Mouse (Mus musculus) left cerebral cortex, adult 6 months (tissue): Measurements from ENCODE around the gene Gabbr2. TPM values are rescaled to one million over a fixed set of nuclear protein-coding genes. Genes with fewer than 3 reads are reported as not detected.

Experiments
- long read RNA-seq, 2 experiments: library from polyadenylated mRNA; unstranded; transcript quantifications; one replicate each; pipeline ENCODE4 v2.0.0; 2019 to 2020
- polyA plus RNA-seq: library from polyadenylated mRNA; unstranded; fragments of <200 nt; fragmentation: Nextera tagmentation; gene quantifications from 2 replicates; pipeline ENCODE4 v1.2.3, GENCODE M21; 2021

Gene Gabbr2
- polyA plus RNA-seq = 24.2 and 32.4 TPM in 2 replicates
- long read RNA-seq, experiment 1, full-length matches to known transcripts = 5 of 116 reads
- long read RNA-seq, experiment 1, partial matches to known transcripts = 58 of 116 reads
- long read RNA-seq, experiment 1, other reads (novel, unspliced or antisense) = 53 of 116 reads
- long read RNA-seq, experiment 2, full-length matches to known transcripts = 1 of 78 reads
- long read RNA-seq, experiment 2, partial matches to known transcripts = 19 of 78 reads
- long read RNA-seq, experiment 2, other reads (novel, unspliced or antisense) = 58 of 78 reads

DNA sequence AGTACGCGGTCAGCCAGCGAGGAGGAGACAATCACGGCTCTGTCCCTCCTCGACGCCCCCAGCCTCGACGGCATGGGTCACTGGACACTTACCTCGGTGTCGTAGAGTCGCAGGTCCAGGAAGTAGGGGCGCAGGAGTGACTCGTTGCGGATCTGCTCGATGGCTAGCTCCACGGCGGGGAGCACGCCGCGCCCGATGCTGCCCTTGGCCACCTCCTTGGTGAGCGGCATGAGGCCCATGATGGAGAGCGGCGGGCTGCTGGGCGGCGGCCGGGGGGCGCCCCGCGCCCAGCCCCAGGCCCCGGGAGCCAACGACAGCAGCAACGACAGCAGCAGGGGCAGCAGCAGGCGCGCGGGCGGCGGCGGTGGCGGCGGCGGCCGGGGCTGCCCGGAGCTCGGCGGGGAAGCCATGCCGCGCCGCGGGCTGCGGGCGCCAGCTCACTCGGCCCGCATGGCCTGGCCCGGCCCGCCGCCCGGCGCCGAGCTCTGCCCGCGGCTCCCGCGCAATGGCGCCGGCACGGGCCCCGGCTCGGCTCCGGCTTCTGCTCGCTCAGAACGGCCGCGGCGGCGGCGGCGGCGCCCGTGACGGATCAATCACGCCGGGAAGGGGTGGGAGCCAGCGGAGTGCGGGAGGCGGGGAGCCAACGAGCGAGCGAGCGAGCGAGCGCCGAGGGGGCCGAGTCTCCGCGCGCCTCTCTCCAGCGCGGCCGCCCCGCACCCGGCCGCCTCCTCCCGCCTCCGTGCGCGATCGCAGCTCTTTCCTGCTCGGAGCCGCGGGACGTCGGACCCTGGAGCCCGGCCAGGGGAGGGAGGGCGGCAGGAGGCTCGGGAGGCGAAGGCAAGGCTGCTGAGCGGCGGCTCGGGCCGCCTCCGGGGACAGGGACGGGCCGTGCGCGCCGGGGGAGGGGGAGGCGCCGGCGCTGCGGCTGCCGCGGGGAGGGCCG lies at the start of gene Gabbr2:
Gene Gabbr2 (minus strand): TSS at position 858 of the 943 bp plus-strand sequence.

DNA sequence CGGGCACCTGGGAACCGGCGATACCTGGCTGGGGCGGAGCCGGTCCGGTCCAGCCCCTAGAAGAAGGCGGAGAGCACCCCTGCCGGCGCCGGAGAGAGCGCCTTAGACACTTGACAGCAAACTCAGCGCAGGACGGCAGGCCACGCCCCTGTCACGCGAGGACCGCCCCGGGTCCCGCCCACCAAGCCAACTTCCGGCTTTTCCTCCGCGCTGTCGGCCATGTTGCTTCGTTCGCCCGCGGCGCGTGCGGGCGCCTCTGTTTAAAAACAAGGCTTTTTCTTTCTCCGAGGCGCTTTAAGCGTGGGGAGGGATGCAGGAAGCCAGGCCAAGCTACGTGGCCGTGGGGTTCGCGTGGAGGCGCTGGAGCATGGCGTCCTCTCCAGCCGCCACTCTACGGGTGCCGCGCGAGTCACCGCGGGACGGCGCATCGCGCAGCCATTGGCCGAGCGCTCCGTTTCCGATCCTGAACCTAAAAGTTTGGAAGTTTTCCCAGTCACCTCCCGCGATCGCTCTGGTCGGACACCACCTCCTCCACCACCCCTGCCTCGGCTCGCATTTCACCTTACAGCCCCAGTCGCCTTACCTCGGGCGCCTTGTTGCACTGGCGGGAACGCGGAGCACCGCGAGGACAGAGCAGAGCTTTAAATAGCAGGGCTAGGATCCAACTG lies 341.5 kb downstream of the Gabbr2 start, which contains the start of gene Tbc1d2:
Gene Tbc1d2 (minus strand): TSS at position 124 of the 668 bp plus-strand sequence.

Other genes with a start within 250 kb of the Gabbr2 start
- 0.36 and 0.54 TPM in 2 replicates for gene Anks6, start 65.6 kb upstream of the Gabbr2 start, polyA plus RNA-seq
- 0.20 and 1.3 TPM in 2 replicates for gene Galnt12, start 100.0 kb upstream of the Gabbr2 start, polyA plus RNA-seq
- gene Col15a1, start 216.3 kb upstream of the Gabbr2 start, polyA plus RNA-seq = 0.33 and 0.67 TPM in 2 replicates